Mouse (Mus musculus) left cerebral cortex, postnatal 4 days (tissue): ENCODE data around the gene Ndufv1. TPM values are rescaled to one million over a fixed set of nuclear protein-coding genes. Genes with fewer than 3 reads are reported as not detected.

Experiments
- DNase-seq: peaks from one replicate; pipeline ENCODE4 v3.0.0-alpha.2; 2022
- intact Hi-C: fragments of 180-260 bp; cut with DNase I; formaldehyde crosslinking; loops from one replicate; pipeline ENCODE4 v1.15.1; 2025
- total RNA-seq, 2 experiments: library from RNA; stranded (reverse); gene quantifications; 2 replicates each; pipeline ENCODE4 v1.2.3; 2021

The Ndufv1 gene
- total RNA-seq, 2 experiments from 2014 or later, result 185 to 196 TPM

GRCm38 (mm10) chr19:4004331-4004730 is 8.3 kb downstream of the Ndufv1 start:
- no peak for DNase-seq
- intact Hi-C loops, result no loop called here

DNA sequence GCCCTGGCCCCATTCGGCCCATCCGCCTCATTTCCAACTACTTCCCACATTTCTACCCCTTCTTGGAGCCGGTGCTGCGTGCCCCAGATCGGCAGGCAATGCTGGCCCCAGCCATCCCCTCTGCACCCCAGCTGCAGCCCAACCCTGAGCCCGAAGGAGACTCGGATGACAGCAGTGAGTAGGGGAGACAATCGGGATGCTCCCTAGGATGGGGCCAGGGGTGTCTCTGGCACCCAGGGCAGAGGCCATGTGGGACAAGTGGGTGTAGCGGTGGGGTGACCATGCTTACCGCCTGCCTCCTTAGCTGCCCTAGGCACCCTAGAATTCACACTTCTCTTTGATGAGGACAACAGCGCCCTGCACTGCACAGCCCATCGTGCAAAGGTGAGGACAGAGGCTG is 9.0 kb downstream of the Ndufv1 start:
- intact Hi-C loops, result no loop called here
- no peak for DNase-seq

- intact Hi-C loops, result no loop called here
- DNase-seq, result no peak
Observed at GRCm38 (mm10) chr19:4003112-4003511, 9.5 kb downstream of the Ndufv1 start, which contains the start of gene Doc2g. Gene Doc2g (plus strand): TSS chr19:4003313.

GRCm38 (mm10) chr19:4001752-4002151 is 10.9 kb downstream of the Ndufv1 start:
- intact Hi-C loops, result no loop called here
- no peak for DNase-seq

- intact Hi-C loops, result no loop called here
Observed at GRCm38 (mm10) chr19:4000949-4001525, 11.6 kb downstream of the Ndufv1 start.

GRCm38 (mm10) chr19:4000119-4000900 is 12.3 kb downstream of the Ndufv1 start, which contains the start of the genes Nudt8 and Gm49405:
Gene Nudt8 (plus strand): TSS chr19:4000580.
Gene Gm49405 (plus strand): TSS chr19:4000626.
- DNase-seq, result peak; percentile 95
- intact Hi-C loops, result no loop called here

More at GRCm38 (mm10) chr19:4000949-4001525, 11.6 kb downstream of the Ndufv1 start:
- no peak for DNase-seq

DNA sequence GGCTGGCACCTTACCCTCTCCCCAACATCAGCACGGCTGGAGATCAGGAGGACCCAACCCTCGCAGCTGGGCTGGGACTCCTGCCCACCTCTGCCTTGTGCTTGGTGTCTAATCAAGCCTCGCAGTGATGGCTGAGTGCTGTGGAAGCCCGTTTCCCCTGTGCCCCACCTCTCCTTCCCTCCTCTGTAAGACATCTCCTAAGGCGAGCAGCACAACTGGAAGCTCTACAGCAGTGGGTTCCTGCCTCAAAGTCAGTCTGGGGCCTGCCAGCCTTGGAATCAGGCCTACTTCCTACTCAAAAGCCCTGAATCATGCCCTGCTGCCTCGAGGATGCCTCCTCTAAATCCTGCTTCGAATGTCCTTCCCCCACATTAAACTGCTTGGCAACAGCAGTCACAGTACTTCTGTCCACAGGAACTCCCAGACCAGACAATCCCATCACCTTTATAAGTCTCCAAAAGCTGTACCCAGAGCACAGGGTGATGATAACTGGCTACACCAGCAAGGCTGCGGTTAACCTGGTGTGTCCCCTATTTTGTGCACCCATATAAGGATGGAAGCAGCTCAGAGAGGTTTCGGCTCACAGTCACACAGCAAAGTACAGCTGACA is 13.4 kb downstream of the Ndufv1 start:
- no peak for DNase-seq
- intact Hi-C loops, result no loop called here

- no peak for DNase-seq
- intact Hi-C loops, result no loop called here
Observed at GRCm38 (mm10) chr19:3998335-3998734, 14.3 kb downstream of the Ndufv1 start.

GRCm38 (mm10) chr19:3997231-3997630 is 15.4 kb downstream of the Ndufv1 start:
- no peak for DNase-seq
- intact Hi-C loops, result no loop called here

DNA sequence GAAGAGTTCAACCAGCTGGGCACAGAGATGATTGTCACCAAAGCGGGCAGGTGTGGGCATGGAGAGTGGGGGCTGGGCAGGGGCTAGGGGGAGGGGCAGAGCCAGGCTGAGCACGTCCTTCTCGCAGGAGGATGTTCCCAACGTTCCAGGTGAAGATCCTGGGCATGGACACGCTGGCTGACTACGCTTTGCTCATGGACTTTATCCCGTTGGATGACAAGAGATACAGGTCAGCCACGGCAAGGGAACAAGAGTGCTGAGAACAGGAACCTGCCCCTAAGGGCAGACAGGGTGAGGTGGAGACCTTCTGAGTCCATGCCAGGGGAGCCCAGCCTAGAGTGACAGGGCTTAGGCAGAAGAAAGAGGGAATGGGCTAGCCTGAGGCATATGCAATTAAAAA is 15.9 kb downstream of the Ndufv1 start:
- intact Hi-C loops, result no loop called here
- DNase-seq, result no peak

GRCm38 (mm10) chr19:3996106-3996505 is 16.5 kb downstream of the Ndufv1 start:
- DNase-seq, result no peak
- intact Hi-C loops, result no loop called here

DNA sequence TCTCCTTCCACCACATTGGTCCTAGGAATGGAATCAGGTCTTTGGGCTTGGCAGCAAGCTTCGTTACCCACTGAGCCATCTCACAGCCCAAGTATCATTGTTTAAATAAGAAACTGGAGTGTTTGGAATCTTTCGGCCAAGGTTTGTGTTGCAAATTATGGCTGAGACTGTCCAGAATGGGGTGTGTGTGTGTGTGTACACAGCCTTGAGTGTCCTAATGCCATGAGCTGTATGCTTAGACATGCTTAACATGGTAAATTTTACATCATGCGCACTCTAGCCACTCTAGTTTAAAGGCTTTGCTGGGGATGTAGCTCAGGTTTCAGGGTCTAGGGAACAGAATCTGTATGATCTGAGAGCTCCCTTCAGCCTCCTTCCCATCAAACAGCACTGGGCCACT is 17.1 kb downstream of the Ndufv1 start:
- intact Hi-C loops, result no loop called here

DNA sequence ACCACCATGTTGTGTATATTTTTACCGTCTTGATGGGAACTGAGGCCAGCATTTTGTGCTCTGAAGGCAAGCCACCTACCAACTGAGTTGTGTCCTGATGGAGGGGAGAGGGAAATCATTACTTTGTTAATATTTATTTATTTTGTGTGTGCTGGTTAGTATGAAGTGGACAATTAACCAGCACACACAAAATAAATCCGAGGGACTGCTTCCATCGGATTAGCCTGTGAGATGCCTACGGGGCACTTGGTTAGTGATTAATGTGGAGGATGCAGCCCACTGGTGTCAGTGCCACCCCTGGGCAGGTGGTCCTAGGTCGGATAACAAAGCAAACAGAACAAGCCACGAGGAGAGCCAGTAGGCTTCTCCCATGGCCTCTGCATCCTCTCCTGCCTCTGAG is 17.7 kb downstream of the Ndufv1 start:
- DNase-seq, result no peak
- intact Hi-C loops, result no loop called here

More for the DNA sequence above, 17.1 kb downstream of the Ndufv1 start:
- no peak for DNase-seq

DNA sequence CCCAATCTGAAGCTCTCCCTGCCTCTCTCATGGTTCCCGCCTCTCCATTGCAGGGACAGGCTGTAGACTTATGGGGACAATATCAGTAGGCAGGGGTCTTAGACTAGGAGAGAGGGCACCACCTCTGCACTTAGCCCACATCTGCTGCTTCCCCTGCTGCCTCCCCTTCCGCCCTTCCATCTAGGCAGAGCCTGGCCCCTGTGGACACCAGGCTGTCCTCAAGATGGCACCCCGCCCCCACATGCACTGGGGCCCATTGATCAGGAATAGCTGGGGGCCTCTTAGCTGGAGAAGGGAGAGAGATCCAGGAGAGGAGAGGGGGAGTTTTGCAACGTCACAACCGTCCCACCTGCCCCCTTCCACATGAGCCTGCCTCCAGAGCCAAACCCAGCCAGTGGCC is 20.2 kb downstream of the Ndufv1 start, which contains the start of gene Tbx10:
Gene Tbx10 (plus strand): TSS at position 337 of the 400 bp plus-strand sequence.
- no peak for DNase-seq

DNA sequence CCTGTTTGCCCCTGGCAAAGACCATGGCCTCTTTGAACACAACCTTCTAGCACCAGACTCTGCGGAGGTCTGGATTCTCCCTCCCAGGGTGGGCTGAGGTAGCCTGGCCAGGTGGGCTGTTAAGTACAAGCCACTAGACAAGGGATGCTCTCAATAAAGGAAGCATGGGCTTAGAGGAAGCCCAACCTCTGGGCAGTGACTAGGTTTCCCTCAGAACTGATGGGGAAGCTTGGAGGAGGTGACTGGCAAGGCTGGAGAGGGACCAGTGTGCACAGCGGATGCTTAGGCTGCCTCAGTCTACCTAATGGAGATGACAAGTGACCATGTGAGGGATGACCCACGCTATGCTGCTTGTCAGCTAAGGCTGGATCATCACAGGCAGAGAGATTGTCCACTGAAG is 20.6 kb downstream of the Ndufv1 start:
- DNase-seq, result no peak
- intact Hi-C loops, result no loop called here

More for the DNA sequence above, 20.2 kb downstream of the Ndufv1 start, which contains the start of gene Tbx10:
- intact Hi-C loops, result no loop called here

GRCm38 (mm10) chr19:3991562-3991961 is 21.0 kb downstream of the Ndufv1 start:
- no peak for DNase-seq
- intact Hi-C loops, result no loop called here

DNA sequence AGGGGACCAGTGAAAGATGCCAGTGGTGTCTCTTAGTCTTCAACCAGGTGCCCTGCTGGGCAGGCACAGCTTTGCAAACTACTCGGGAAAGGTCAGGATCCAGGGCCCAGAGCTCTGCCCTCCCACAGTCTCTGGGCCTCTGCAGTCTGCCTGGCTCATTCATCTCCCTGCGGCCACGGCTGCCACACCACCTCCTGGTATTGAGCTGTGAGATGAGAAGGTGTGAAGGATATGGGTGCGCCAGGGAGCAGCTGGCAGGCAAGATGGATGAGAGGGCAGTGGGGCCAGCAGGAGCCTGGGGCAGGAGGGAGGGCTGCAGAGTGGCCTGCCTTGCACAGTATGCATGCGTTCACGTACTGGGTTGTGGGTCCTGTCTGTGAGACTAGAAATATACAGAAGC is 21.8 kb downstream of the Ndufv1 start:
- intact Hi-C loops, result no loop called here
- no peak for DNase-seq

- DNase-seq, result no peak
- intact Hi-C loops, result no loop called here
Observed at GRCm38 (mm10) chr19:3988750-3989149, 23.9 kb downstream of the Ndufv1 start.

- DNase-seq, result no peak
- intact Hi-C loops, result no loop called here
Observed at GRCm38 (mm10) chr19:3988066-3988465, 24.5 kb downstream of the Ndufv1 start.

DNA sequence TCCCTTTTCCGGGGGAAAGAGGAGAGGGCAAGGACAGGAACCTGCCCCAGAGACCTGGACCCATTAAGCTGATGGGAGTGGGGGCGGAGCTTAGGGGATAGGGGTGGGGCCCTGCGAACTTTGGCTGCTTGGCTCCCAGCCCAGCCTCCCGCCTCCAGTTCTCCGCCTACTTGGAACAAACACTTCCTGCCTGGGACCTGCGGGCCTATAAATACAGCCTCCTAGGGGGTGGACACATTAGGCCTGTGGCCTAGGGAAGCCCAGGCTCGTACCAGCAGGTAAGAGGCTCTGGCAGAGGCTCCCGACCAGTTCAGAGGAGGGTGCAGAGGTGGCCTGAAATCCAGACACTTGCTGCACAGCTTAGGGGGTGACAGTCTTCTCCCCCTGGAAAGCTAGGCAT is 26.3 kb downstream of the Ndufv1 start, which contains the start of gene Acy3:
Gene Acy3 (plus strand): TSS at position 237 of the 400 bp plus-strand sequence.
- DNase-seq, result peak; percentile 48
- intact Hi-C loops, result no loop called here

DNA sequence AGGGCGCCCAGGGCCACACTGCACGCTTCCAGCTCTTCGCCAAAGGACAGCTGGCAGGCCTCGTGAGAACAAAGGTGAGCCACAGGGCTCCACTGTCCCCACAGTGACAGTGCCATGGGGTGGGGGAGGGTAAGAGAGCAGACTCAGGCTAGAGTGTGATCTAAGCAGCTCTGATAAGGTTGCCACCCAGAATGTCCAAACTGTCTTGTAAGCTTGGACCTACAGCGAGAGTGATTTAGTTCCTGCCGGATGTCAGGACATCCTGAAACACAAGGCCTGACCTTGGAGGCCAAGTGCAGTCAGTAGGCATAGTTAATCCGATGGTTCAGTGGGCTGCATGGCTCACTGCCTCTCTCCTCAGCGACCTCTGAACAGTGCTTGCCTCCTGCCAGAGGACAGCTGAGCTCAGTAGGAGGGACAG is 27.3 kb downstream of the Ndufv1 start:
- DNase-seq, result no peak
- intact Hi-C loops, result no loop called here
